Mouse (Mus musculus): Measurements from ENCODE around the gene Pear1.

DNA sequence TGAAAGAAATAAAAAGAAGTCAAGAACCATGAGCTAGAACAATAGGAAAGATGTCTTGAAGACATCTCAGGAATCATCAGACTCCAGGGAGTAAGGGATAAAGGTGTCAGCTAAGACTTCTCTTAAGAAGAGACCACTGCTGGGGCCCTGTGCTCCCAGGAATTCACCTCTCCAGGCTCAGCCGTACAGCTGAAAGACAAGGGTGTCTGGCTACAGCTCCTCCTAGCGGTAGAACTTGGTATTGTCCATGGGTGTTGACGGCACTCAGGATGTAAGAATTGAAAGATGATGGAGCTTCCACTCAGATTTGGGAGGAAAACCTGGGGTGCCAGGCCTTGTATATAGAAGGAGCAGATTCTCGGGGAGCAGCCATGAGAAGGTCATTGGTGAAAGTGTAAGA, 14.5 kb upstream of the Pear1 start:
- TF ChIP-seq CTCF (IDR thresholded peaks at IDR 0.05) (peak; percentile 96), EP300 (IDR thresholded peaks at IDR 0.05) (no peak)

Data from lung, postnatal 0 days (tissue).